Mouse (Mus musculus): ENCODE results near the gene Mrpl50.
A peak's percentile ranks its signal among the peaks of the same experiment; 100 is the strongest.
"Not testable (repeated sequence)": the region's sequence is repeated elsewhere in the genome, so short reads cannot be mapped to it uniquely, and the experiment has no call there.

The Mrpl50 gene

DNA sequence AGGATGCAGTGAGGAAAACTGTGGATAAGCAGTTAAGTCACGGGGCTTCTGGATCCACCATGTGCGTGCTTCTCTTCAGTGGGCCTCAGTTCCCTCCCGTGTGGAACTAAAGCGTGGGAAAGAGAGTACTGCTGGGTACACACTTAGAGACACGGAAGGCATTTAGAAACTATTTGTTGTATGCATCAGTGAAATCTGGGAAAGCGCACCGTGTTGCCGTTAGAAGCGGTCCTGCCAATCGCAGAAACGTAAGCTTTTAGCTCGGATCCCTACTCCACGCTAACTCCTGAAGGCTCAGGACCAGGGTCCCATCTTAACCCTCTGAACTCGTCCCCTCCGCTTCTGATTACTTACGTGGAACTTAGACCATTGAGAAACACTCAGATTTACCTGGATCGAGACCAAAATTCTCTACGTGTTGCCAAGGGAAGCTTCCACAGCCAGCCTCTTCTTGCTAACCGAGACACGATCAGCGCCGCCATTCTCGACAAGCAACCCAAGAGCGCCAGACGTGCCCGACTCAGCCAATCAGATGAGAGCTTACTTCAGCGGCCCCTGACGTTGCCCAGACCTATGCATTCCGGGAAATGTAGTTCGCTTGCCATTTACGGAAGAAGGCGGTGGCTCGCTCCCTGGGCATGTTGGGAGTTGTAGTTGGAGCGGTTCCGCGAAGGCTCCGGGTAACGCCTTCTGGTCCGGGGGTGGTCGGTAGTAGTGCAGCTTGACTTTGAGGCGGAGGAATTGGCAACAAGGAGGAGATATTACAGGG lies at the start of gene Mrpl50, which contains the start of gene Zfp189:
Mrpl50 (minus strand) TSS at position 522 of the 769 bp plus-strand sequence.
Zfp189 (plus strand) TSS at position 605 of the 769 bp plus-strand sequence.
- DNase-seq: peak; percentile 97

- DNase-seq: peak; percentile 88
Observed at GRCm38 (mm10) chr4:49567613-49568012, 46.7 kb upstream of the Mrpl50 start.

GRCm38 (mm10) chr4:49559915-49560772 lies 39.3 kb upstream of the Mrpl50 start:
- DNase-seq: peak; percentile 89

DNA sequence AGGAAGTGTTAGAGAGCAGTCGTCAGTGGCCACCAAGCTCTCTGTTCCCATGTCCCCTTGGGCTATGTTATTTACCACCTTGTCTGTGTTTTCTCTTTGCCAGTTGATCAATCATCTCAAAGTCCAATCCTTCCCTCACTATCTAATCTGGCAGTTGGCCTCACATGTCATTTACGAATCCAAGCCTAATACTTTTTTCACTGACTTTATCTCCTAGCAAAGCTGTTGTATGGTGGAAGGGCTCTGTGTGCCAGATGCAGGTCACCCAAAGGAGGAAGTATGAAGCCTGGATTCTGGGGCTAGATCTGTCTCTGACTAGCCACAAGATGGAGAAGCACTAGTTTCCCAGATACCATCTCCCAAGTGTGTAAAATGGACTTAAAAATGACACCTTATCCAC lies 37.3 kb upstream of the Mrpl50 start:
- DNase-seq: no peak

- DNase-seq: no peak
Observed at GRCm38 (mm10) chr4:49557375-49557774, 36.5 kb upstream of the Mrpl50 start.

- DNase-seq: no peak
Observed at GRCm38 (mm10) chr4:49553380-49553779, 32.5 kb upstream of the Mrpl50 start.

DNA sequence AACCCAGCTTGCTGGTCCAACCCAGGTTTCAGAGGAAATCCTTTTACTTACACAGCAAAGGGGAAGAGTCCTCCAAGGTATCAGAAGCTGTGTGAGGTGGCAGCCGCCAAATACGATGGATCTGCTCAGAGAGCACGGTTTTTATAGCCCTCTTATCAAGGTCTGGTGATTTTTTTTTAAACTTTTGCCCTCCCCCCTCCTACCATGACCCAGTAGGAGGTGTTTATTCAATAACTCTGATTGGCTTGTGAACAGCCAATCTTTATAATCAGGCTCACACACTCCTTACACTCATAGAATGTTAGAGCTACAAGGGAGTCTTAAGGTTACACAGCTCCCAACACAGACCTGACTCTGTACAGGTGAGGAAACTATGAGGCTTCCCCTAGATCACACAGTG lies 28.5 kb upstream of the Mrpl50 start, which contains the start of gene Aldob:
Aldob (minus strand) TSS at position 164 of the 400 bp plus-strand sequence.
- DNase-seq: no peak

GRCm38 (mm10) chr4:49547544-49548219 lies 26.8 kb upstream of the Mrpl50 start:
- no peak for DNase-seq

DNA sequence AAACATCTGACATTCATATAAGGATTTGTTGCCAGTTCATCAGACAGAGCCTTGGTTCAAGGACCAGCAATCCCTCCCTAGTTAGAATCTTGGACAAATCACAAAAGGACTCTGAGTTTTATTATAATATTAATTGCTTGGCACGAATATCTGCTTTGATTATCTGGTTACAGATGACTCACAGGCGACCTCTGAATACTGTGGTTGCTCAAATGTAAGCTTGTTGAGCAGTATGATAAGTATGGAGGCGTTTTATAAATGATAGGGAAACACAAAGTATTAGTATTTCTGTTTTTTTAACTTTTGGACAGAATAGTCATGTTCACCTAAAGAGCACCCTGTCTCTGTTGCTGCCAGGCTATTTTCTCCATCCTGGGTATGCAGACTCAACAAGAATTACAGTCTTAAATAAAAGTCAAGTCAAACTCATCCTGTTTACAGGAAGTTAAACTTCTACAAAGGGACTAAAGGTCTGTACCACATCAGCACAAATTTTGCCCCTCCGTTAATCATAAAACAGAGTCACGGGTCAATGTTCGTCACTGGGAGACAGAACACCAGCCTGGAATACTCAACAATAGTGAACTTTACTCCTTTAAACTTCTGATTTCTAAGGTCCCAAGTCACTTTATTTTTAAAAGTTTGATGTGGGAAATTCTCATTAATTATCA lies 26.1 kb upstream of the Mrpl50 start:
- DNase-seq: no peak

GRCm38 (mm10) chr4:49546026-49546425 lies 25.1 kb upstream of the Mrpl50 start:
- no peak for DNase-seq

GRCm38 (mm10) chr4:49540966-49541365 lies 20.1 kb upstream of the Mrpl50 start:
- no peak for DNase-seq

GRCm38 (mm10) chr4:49539665-49540064 lies 18.8 kb upstream of the Mrpl50 start:
- no peak for DNase-seq

- no peak for DNase-seq
Observed at GRCm38 (mm10) chr4:49536671-49537070, 15.8 kb upstream of the Mrpl50 start.

DNA sequence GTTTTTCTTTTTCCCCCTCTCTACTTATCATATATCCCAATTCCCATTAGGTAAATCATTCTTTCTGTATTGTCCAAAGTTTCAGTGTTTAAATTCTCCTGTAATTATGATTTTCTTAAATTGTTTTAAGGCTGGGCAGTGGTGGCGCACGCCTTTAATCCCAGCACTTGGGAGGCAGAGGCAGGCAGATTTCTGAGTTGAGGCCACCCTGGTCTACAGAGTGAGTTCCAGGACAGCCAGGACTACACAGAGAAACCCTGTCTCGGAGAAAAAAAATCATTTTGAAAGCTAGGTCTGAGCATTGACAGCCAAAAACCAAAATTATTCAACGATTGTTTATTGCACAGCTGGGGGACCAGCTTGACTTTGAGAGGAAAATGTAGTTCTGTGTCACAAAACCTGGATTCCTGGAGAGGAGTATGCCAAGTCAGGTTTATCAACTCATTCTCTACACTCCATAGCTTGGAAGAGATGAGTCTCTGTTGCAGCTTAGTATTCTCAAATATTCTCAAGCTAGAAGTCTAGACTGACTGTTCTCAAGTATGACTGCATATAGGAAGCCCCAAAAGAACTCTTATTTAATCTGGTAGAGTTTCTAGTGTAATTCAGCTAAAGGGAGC lies 14.9 kb upstream of the Mrpl50 start:
- no peak for DNase-seq

DNA sequence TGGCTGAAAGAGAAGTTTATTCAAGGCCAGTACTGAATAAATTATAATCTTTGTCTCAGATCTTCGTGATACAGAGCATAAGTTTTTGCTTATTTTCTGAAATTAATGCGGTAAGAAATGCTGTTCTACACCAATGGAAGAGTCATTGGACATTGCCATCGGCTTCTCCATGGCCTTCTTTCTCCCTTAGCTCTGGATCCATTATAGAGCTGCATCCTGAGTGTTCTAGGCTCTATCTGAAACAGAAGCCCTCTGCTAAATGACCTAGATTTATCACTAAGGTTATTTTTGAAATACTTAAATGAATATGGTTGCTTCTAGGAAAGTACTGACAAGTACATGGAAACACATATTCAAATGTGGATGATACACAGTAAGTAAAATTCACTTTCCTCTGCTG lies 14.1 kb upstream of the Mrpl50 start:
- no peak for DNase-seq

DNA sequence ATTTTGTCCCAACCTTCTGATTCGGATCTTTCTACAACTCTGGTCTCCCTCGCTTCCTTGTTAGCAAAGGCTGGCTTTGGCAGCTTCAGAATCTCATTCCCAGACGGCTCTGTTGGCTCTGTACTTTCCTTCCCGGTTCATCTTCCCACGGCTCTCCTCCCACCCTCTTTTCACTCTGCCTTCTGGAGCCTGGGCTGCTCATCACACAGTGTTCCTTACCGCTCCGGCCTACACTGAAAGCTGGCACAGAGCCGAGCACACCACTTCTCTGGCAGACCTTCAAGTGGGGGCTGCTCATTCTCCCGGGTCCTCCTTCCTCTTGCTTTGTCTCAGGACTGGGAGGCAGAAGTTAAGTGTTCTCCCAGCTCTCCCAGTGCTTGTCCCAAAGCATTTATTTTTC lies 1.7 kb upstream of the Mrpl50 start:
- DNase-seq: peak; percentile 36

- no peak for DNase-seq
Observed at GRCm38 (mm10) chr4:49521346-49521745, 453 bp upstream of the Mrpl50 start.

DNA sequence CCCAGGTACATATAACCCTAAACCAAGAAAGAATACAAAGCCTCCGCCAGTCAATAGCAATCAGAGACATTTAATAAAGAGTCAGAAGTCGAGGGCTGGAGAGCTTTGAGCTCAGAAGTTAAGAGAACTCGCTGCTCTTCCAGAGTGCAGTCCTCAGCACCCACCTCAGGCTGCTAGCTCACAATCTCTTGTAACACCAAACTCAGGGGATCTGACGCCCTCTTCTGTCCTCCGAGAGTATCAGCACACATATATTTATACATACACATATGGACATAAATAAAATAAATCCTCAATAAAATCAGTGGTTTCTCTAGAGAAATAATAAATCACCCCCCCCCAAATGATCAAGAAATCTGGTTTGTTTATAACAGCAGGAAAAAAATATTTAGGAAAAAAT lies 1.4 kb downstream of the Mrpl50 start:
- no peak for DNase-seq

DNA sequence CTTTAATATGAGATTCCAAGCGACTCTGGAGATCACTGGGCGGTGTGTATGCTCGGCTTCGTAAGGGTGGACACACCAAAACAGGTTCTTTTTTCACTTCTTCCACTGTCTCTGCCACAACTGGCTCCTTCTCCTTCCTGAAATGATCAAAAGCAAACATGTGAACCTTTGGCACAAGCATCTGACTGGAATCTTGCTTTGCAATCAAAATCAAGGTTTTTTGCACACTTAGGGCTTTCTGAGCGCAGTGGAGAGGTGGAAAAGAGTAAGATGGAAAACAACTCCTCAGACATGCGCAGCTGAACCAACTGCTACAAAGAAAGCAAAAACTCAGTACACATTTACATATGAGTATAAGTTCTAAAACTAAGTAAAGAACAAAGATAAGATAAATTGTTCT lies 6.5 kb downstream of the Mrpl50 start:
- no peak for DNase-seq

GRCm38 (mm10) chr4:49512636-49513035 lies 8.3 kb downstream of the Mrpl50 start:
- DNase-seq: no peak

GRCm38 (mm10) chr4:49510236-49510835 lies 10.6 kb downstream of the Mrpl50 start:
- not testable (repeated sequence) for DNase-seq

- no peak for DNase-seq
Observed at GRCm38 (mm10) chr4:49509183-49509582, 11.7 kb downstream of the Mrpl50 start.

All from cerebellum, adult 9-10 months (tissue).